Mouse (Mus musculus): ENCODE results near the gene Rps28. TPM values are rescaled to one million over a fixed set of nuclear protein-coding genes. Genes with fewer than 3 reads are reported as not detected.
"Not testable (repeated sequence)": the region's sequence is repeated elsewhere in the genome, so short reads cannot be mapped to it uniquely, and the experiment has no call there.

Gene Rps28
- 1,000 to 10,000 TPM; 1,292 to 1,451 TPM for total RNA-seq (2021)
- long read RNA-seq, experiment 1, transcript Rps28-205 (4 exons, 382 nt) = major isoform, 45 of 63 reads
- long read RNA-seq, experiment 1, transcript Rps28-201 (4 exons, 392 nt) = minor isoform, 17 of 63 reads
- long read RNA-seq, experiment 1, partial matches to known transcripts = 1 of 63 reads
- long read RNA-seq, experiment 1, other reads (novel, unspliced or antisense) = 0 of 63 reads
- long read RNA-seq, experiment 2, transcript Rps28-204 (3 exons, 372 nt) = minor isoform, 10 of 383 reads
- long read RNA-seq, experiment 2, transcript Rps28-201 (4 exons, 392 nt) = minor isoform, 106 of 383 reads
- long read RNA-seq, experiment 2, transcript Rps28-205 (4 exons, 382 nt) = major isoform, 263 of 383 reads
- long read RNA-seq, experiment 2, partial matches to known transcripts = 4 of 383 reads
- long read RNA-seq, experiment 2, other reads (novel, unspliced or antisense) = 0 of 383 reads

DNA sequence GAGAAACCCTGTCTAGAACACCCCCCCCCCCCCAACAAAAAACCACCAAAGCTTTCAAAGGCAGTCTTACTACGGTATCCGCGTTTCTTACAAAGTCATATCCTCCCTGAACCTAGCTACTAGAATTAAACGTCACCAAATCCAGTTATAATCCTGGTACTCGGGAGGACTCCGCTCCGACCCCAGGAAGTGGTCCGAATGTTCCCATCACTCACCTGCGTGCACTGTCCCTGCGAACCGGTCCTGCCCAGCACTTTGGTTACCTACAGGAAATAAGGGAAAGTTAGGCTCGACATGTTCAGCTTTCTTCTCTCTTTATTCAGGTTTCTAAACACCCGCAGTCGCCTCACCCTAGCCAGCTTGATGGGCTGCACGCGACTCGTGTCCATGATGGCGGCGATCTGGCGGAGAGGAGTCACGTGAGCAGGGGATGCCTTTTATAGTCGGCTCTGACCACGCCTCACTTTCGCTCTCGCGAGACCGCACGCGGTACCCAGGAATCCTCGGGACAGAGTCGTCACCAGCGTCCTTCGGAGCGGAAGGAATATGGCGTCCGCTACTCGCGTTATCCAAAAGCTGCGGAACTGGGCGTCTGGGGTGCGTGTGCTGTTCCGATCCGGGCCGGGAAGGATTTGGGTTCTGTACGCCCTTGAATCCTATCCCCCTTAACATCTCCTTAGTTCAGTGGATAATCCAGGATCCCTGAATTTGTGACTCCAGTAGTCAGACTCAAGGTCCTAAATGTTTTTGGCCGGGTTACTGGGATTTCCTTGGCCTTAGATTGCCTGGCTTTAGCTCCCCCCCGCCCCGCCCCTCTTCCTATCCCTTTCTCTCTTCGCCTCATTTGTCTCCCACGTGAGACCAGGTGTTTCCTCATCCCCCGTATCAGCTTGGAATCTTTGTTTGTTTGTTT lies at the start of gene Rps28, which contains the start of gene Ndufa7:
Gene Rps28, minus strand, starts transcription at position 479 of the 913 bp plus-strand sequence.
Gene Ndufa7, plus strand, starts transcription at position 489 of the 913 bp plus-strand sequence.
- peak; percentile 98 to 99 for DNase-seq (ENCODE audit: low spot score in 2 of 2)

- not testable (repeated sequence) for DNase-seq (ENCODE audit: low spot score in 2 of 2)
Measured at GRCm38 (mm10) chr17:33873537-33873936, 49.2 kb upstream of the Rps28 start, which contains the start of gene Gm7029. Gm7029 (plus strand) TSS chr17:33873837.

DNA sequence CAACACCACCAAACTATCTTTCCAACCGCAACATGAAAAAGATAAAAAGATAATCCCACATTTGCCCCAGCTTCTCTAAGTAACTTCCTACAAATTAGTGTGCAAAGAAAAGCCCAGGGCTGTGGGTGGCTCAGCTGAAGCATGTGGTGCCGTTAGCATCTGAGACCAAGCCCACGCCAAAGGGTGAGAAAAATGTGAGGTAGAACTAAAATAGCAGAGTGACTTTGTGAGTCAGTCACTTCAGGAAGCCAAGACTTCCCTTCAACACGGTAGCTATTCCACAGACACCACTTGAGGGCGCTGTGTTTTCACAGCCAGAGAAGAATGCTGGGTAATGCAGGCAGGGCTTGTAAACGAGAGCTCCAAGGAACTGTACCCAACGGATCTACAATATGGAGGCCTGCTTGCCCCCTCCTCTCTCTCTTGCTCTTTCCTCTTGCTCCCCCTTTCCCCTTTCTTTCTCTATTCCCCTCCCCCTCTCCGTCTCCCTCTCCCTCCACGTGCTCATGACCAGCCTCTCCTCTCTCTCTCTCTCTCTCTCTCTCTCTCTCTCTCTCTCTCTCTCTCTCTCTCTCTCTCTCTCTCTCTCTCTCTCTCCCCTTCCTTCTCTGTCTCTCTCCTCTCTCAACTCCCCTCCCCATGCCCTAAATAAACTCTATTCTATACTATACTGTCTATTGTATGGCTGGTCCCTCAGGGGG lies 41.1 kb upstream of the Rps28 start:
- peak; percentile 40 to 56 for DNase-seq (ENCODE audit: low spot score in 2 of 2)

- DNase-seq (ENCODE audit: low spot score in 2 of 2) = no peak
Measured at GRCm38 (mm10) chr17:33857816-33858215, 33.5 kb upstream of the Rps28 start.

DNA sequence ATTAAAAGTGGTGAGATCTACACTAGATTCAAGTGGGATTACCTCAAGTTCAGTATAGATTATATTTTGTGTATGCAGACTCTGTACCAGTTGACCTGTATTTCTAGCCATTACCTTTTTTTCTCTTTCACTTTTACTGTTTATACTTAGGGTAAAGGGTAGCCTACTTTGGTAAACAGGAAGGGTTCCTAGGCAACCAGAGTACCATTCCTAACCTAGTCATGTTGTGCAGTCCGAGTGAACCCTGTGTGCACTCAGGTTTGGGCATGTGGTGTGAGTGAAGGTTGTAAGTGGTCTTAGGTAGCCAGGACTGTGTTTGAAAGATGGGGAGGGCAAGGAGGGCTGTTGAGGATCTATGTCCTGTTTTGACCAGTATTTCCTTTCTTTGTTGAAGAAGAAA lies 27.0 kb upstream of the Rps28 start:
- DNase-seq (ENCODE audit: low spot score in 2 of 2) = no peak

GRCm38 (mm10) chr17:33848139-33848538 lies 23.8 kb upstream of the Rps28 start:
- no peak for DNase-seq (ENCODE audit: low spot score in 2 of 2)

GRCm38 (mm10) chr17:33844196-33844595 lies 19.8 kb upstream of the Rps28 start:
- DNase-seq (ENCODE audit: low spot score in 2 of 2) = no peak

DNA sequence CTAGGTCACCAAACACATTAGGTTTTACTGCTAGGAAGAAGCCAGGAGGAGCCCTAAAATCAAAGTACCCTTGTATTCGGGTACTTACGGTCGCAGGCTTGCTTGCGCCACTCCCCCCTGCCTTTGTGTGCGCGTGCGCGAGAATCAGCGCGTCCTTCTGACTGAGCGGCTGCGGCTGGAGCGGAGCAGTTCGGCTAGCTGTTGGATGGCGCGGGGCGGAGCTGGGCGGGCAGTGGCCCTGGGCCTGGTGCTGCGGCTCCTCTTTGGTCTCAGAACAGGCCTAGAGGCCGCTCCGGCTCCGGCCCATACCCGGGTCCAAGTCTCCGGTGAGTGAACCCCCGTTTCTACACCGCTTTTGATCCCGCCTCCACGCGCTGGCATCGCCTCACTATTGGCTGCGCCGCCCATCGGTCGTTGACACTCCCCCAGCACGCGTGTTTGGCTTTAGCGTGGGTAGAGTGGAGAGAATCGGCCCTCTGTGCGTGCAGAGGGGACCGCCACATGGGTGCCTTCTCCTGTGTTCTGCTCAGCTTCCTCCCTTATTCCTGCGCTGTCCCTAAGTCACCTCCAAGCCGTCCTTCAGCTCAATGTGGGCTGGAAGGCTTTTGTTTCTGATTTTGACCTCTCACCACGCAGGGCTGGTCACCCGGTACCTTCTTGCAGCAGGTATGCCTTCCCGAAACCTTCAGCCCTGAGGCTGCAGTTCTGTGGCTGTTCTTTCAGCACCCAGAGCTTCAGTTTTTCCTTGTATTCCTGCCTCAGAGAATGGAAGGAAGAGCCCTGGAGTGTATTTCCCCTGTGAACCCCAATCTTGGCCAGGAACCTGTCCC lies 18.8 kb upstream of the Rps28 start, which contains the start of gene Cd320:
Gene Cd320, plus strand, starts transcription at position 126 of the 830 bp plus-strand sequence.
- DNase-seq (ENCODE audit: low spot score in 2 of 2) = peak; percentile 86 to 90

DNA sequence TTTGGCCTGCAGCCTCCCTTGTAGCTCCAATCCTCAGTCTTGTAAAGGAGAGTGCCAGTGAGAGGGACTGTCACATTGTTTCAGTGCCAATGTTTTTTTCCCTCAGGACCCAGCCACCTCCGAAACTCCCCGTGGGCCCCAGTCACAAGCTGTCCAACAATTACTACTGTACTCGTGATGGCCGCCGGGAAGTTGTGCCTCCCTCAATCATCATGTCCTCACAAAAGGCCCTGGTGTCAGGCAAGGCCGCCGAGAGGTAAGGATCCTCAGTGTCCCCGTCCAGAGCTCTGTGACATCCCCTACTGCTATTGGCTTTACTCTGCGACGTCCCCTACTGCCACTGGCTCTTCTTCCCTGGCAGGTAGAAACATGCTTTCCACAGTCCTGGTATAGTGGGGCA lies 5.2 kb upstream of the Rps28 start:
- DNase-seq (ENCODE audit: low spot score in 2 of 2) = no peak

- peak; percentile 47 to 64 for DNase-seq (ENCODE audit: low spot score in 2 of 2)
Measured at GRCm38 (mm10) chr17:33828892-33829291, 4.5 kb upstream of the Rps28 start.

DNA sequence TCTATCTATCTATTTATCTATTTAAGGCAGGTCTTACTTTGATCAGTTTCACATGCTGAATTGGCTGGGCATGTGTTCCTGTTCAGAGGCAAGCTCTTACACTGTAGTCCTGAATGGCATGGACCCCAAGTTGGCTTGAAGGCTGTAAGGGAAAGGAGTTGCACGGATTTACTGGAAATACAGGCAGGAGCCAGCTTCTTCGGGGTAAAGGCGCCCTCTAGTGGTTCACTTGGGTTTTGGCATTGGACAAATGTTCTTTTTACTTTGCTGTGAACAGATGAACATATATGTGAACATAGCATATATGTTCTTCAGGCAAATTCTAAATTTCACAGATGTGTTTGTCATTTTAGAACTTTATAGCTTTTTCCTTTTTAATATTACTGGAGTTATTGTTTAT lies 2.5 kb upstream of the Rps28 start:
- DNase-seq (ENCODE audit: low spot score in 2 of 2) = peak; percentile 64 to 68

DNA sequence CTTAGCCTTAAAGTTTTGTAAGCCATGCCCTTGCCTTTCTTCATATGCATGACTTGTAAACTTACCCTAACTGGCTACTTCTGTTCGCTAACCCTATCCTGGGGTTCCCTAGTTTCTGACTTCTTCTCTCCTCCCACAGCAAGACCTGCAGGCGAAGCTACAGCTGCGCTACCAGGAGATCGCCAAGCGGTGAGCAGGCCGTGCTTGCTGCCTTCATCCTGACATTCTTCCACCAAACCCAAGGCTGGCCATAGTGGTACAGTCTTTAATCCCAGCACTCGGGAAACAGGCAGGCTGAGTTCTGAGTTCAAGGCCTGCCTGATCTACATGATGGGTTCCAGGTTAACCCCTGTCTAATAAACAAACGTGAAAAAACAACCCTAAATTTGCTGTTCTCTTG lies 1.1 kb upstream of the Rps28 start:
- DNase-seq (ENCODE audit: low spot score in 2 of 2) = no peak

DNA sequence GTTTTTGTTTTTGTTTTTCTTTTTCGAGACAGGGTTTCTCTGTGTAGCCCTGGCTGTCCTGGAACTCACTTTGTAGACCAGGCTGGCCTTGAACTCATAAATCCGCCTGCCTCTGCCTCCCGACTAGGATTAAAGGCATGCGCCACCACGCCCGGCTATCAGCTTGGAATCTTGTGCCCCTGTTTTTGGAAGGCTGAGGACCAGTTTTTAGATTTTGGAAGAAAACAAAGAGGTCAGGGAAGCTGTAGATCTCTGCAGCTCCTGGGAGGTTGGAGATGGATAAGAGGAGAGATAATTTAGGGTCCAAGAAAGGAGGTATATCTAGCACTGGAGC lies 602 bp upstream of the Rps28 start:
- DNase-seq (ENCODE audit: low spot score in 2 of 2) = not testable (repeated sequence)

DNA sequence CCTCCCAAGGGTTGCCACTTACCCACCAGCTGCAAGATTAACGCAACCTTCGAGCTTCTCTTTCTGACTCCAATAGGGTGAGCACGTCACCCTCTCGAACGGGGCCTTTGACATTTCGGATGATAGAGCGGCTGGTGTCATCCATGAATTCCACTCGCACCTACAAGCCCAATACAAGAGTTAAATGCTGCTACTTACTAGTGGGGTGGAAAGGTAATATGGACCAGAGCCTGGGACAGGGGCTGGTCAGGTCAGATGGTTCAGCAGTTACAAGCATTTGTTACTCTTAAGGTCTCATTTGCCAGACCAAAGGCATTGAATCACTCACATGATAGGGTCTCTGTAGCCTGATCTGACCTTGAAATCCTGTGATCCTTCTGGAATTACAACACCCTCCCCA lies 1.2 kb downstream of the Rps28 start:
- DNase-seq (ENCODE audit: low spot score in 2 of 2) = not testable (repeated sequence)

- no peak for DNase-seq (ENCODE audit: low spot score in 2 of 2)
Measured at GRCm38 (mm10) chr17:33822436-33822959, 1.9 kb downstream of the Rps28 start.

- DNase-seq (ENCODE audit: low spot score in 2 of 2) = peak in 1 of 2 experiments; percentile 54
Measured at GRCm38 (mm10) chr17:33817969-33818643, 6.3 kb downstream of the Rps28 start.

DNA sequence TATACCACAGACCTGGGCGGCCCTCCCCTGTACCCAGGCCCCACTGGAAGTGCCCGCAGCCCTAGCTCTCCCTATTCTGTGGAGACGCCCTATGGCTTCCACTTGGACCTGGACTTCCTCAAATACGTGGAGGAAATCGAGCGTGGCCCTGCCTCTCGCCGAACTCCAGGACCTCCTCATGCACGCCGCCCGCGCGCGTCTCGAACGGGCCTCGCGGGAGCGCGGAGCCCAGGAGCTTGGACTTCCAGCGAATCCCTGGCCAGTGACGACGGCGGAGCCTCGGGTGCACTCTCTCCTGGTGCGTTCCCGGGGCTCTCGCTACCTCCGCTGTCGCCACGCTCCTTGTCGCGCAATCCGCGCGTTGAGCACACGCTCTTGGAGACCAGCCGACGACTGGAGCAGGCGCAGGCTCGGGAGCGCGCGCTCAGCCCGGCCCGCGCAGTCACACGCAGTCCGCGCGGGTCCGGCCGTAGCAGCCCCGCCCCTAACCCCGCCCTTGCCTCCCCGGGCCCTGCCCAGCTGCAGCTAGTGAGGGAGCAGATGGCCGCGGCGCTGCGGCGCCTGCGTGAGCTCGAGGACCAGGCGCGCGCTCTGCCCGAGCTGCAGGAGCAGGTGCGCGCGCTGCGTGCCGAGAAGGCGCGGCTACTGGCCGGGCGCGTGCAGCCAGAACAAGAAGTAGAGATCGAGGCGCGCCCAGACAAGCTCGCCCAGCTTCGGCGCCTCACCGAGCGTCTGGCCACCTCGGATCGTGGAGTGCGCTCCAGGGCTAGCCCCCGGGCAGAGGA lies 7.0 kb downstream of the Rps28 start:
- peak; percentile 79 to 80 for DNase-seq (ENCODE audit: low spot score in 2 of 2)

GRCm38 (mm10) chr17:33816612-33817011 lies 7.8 kb downstream of the Rps28 start:
- no peak for DNase-seq (ENCODE audit: low spot score in 2 of 2)
